Mouse (Mus musculus) lung, adult 10 weeks (tissue): ENCODE data around the gene Erich2. TPM values are rescaled to one million over a fixed set of nuclear protein-coding genes. Genes with fewer than 3 reads are reported as not detected.

Experiments used
- polyA plus RNA-seq: library from polyadenylated mRNA; stranded (reverse); fragments of 350-450 nt; fragmentation: Illumina TruSeq; extraction: RNeasy Lipid Tissue Mini Kit (QIAGEN cat#74804); gene quantifications from one replicate; pipeline ENCODE4 v1.2.3, GENCODE M21; 2014; ENCODE audit warnings: low read depth, low replicate concordance; ENCODE audit not compliant: insufficient read depth

Gene Erich2
- 10.8 TPM for polyA plus RNA-seq

DNA sequence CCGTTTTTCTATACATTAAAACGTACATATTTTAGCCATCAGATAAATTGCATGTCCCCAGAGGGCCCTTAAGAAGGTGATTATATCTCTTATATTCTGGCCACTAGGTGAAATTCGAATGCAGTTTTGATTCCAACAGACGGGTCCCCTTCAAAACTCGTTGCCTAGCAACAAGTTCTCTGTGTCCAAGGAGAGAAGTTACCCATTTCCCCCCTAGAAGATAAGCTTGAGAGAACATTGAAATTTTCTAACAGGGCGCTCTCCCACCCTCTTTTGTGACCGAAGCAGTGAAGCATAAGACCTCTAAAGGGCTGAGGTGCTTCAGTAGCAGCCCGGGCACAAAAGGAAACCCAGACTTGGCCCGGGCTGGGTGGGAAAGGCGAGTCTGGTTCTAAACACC, at the start of gene Erich2:
Erich2 (plus strand) TSS at position 324 of the 400 bp plus-strand sequence.

DNA sequence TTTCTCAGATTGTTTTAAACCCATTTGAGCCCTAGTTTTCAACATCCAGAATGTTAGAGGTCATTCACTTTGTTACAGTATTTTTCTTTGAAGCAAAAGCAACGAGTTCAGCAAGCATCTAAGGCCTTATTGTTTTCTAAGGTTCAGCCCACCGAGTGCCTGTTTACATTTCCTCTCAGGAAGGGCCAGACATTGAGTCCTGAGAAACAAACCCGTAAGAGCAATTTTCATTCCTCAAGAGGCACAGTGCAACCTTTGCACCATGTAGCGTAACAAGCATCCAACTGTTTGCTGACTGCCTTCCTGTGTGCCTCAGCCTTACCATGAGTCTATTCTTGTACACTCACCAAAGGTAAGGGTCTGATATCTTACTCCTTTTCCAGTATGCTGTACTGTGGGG, 44.2 kb downstream of the Erich2 start, which contains the start of gene Gad1:
Gad1 (plus strand) TSS at position 301 of the 400 bp plus-strand sequence.

Other genes with a start within 250 kb of the Erich2 start
- gene Sp5, start 33.9 kb upstream of the Erich2 start, polyA plus RNA-seq, result 1.1 TPM
- gene Gad1, start 44.3 kb downstream of the Erich2 start, polyA plus RNA-seq, result 0.63 TPM
- 58.3 TPM for gene Gorasp2, start 152.8 kb downstream of the Erich2 start, polyA plus RNA-seq
- gene Gm26558, start 153.3 kb downstream of the Erich2 start, polyA plus RNA-seq, result not detected